Mouse (Mus musculus) right cerebral cortex, postnatal 14 days (tissue): ENCODE measurements around the gene Clec2g.

Experiments used
- DNase-seq: peaks from one replicate; pipeline ENCODE4 v3.0.0; 2022

Gene Clec2g

GRCm38 (mm10) chr6:129027451-129028248 lies 93.5 kb downstream of the Clec2g start:
- no peak for DNase-seq

- no peak for DNase-seq
Observed at GRCm38 (mm10) chr6:129030175-129030824, 96.1 kb downstream of the Clec2g start.

- DNase-seq, result no peak
Observed at GRCm38 (mm10) chr6:129030964-129031363, 96.8 kb downstream of the Clec2g start.

- no peak for DNase-seq
Observed at GRCm38 (mm10) chr6:129033397-129033796, 99.2 kb downstream of the Clec2g start.
